Mouse (Mus musculus): ENCODE results near the gene Tpra1. TPM values are rescaled to one million over a fixed set of nuclear protein-coding genes. Genes with fewer than 3 reads are reported as not detected.

The Tpra1 gene
- polyA plus RNA-seq, 1 experiment from 2014 or later: 42.8 TPM

DNA sequence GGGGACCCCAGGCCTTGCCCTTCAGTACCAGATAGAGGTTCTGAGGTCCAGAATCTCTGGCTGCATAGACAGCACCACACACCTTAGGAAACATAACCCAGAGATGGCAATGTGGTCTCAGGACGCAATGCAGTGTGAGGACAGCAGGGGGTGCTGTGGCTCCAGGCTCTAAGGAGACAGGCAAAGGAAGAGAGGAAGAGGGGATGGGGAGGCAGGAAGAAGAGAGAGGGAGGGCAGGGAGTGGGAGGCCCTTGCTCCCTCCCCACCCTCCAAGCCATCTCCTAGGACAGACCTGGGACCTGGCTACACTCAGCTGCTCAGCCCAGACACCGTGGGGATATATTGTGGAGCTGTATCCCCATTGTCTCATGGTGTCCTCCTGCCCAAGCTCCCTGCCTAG is 25.5 kb downstream of the Tpra1 start:
- H3K27ac ChIP-seq (ENCODE audit: poor library complexity, severe bottlenecking): no peak overlapping the region
- H3K9ac ChIP-seq: no peak overlapping the region
- H3K4me2 ChIP-seq: no peak overlapping the region
- H3K4me3 ChIP-seq: no peak overlapping the region
- peaks cover 43% of the 10 kb centered on the region for H3K4me1 ChIP-seq (replicated peaks)
- no peaks in the 10 kb centered on the region for H3K36me3 ChIP-seq
- H3K27me3 ChIP-seq (replicated peaks): no peaks in the 10 kb centered on the region
- 10% methylated on average over 2 of the region's 2 CpGs for WGBS
- no peaks in the 10 kb centered on the region for H3K9me3 ChIP-seq (replicated peaks)
- peak; percentile 27; the same call in 1 of the 2 replicates for ATAC-seq (ENCODE audit: insufficient number of reproducible peaks, low FRiP score)

DNA sequence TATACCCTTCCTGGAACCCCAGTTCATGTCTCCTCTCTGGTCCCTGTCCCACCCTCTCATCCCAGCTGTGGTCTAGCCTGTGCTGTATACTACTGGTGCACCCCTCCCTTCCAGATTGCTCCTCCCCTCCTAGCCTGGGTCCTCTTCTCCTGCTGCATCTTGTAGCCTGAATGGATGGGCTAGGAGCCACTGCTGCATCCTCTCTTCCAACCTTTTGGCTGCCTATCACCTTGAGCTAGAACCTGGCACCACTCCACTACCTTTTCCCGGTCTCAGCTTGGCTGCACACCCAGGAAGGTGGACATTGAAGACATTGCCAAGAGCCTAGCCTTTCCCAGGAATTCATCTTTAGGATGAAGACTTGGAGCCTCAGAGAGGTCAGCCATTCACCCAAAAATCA is 26.0 kb downstream of the Tpra1 start:
- peak; percentile 7; the same call in 1 of the 2 replicates for ATAC-seq (ENCODE audit: insufficient number of reproducible peaks, low FRiP score)
- WGBS: 89% methylated on average over 1 of the region's 1 CpGs
- H3K4me1 ChIP-seq (replicated peaks): peaks cover 43% of the 10 kb centered on the region

DNA sequence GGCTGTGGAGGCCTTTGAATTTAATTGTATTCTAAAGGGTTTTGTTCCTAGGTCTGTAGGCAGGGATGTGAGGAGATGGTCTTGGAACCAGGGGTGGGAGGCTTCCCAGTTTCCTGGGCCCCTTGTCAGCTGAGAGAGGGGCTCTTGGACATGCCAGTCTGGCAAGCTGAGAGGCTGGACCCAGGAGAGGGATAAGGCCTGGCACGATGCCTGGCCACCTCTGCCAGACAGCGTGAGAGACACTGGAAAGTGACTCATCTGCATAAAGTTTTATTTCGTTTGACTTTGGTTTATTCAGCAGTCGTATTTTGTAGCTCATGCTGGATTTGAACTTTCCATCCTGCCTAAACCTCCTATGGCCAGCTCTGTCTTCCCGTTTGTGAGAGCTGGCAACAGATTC is 26.5 kb downstream of the Tpra1 start:
- Histone ChIP-seq H3K27ac (ENCODE audit: poor library complexity, severe bottlenecking) (no peak overlapping the region), H3K9ac (no peak overlapping the region), H3K9me3 (replicated peaks) (no peaks in the 10 kb centered on the region), H3K4me3 (no peak overlapping the region), H3K4me2 (no peak overlapping the region), H3K36me3 (no peaks in the 10 kb centered on the region), H3K4me1 (replicated peaks) (peaks cover 44% of the 10 kb centered on the region), H3K27me3 (replicated peaks) (no peaks in the 10 kb centered on the region; the same call in 1 of the 2 replicates)
- WGBS: 66% methylated on average over 5 of the region's 5 CpGs
- ATAC-seq (ENCODE audit: insufficient number of reproducible peaks, low FRiP score): no peak

More for the DNA sequence above, 26.0 kb downstream of the Tpra1 start:
- no peaks in the 10 kb centered on the region for H3K9me3 ChIP-seq (replicated peaks)
- no peak overlapping the region for H3K27ac ChIP-seq (ENCODE audit: poor library complexity, severe bottlenecking)
- H3K4me3 ChIP-seq: no peak overlapping the region
- H3K36me3 ChIP-seq: no peaks in the 10 kb centered on the region
- H3K27me3 ChIP-seq (replicated peaks): no peaks in the 10 kb centered on the region
- H3K4me2 ChIP-seq: no peak overlapping the region
- no peak overlapping the region for H3K9ac ChIP-seq

DNA sequence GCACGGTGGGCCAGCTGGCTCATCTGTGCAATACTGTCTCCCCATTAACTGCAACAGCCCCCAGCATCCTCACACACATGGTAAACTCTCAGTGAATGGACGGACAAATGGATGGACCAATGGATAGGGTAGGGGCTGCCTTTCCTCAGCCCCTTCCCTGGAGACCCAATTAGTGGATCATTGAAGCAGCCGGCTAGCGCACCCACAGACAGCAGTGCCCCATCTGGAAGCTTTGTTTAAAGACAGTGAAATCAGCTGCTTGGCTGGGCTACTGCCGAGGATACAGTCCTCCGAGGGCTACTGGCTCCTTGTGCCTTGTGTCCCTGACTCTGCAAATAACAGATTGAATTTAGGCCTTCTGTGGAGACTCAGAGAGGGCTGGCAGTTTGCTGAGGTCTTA is 27.4 kb downstream of the Tpra1 start:
- Histone ChIP-seq H3K27me3 (replicated peaks) (peaks cover under 1% of the 10 kb centered on the region; the same call in 1 of the 2 replicates), H3K27ac (ENCODE audit: poor library complexity, severe bottlenecking) (no peak overlapping the region), H3K4me2 (no peak overlapping the region), H3K9me3 (replicated peaks) (no peaks in the 10 kb centered on the region), H3K36me3 (no peaks in the 10 kb centered on the region), H3K9ac (no peak overlapping the region), H3K4me1 (replicated peaks) (peaks cover 46% of the 10 kb centered on the region), H3K4me3 (no peak overlapping the region)
- no peak for ATAC-seq (ENCODE audit: insufficient number of reproducible peaks, low FRiP score)
- 68% methylated on average over 6 of the region's 6 CpGs for WGBS

DNA sequence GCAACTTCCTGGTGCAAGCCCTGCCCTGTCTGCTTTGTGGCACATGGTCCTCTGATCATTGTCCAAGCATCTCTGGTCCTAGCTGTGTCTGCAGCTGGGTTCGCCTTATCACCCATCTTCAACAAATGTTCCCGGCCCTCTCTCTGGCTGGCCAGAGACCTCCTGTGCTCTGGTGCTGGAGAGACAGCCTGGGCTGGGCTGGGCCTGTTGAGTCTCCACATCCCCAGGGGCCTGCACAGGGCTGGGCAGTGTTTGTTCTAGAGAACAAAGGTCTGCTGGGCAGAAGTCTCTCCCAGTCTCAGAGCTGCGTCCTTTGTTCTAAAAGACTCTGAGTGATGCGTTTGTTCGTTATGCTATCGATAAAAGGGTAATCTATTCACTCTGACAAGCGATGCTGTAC is 28.0 kb downstream of the Tpra1 start:
- no peak for ATAC-seq (ENCODE audit: insufficient number of reproducible peaks, low FRiP score)
- no peak overlapping the region for H3K4me3 ChIP-seq
- H3K4me1 ChIP-seq (replicated peaks): peaks cover 46% of the 10 kb centered on the region
- H3K9ac ChIP-seq: no peak overlapping the region
- H3K27ac ChIP-seq (ENCODE audit: poor library complexity, severe bottlenecking): no peak overlapping the region
- no peaks in the 10 kb centered on the region for H3K9me3 ChIP-seq (replicated peaks)
- no peak overlapping the region for H3K4me2 ChIP-seq
- H3K27me3 ChIP-seq (replicated peaks): peaks cover 6% of the 10 kb centered on the region; the same call in 1 of the 2 replicates
- no peaks in the 10 kb centered on the region for H3K36me3 ChIP-seq
- WGBS: 60% methylated on average over 7 of the region's 7 CpGs

DNA sequence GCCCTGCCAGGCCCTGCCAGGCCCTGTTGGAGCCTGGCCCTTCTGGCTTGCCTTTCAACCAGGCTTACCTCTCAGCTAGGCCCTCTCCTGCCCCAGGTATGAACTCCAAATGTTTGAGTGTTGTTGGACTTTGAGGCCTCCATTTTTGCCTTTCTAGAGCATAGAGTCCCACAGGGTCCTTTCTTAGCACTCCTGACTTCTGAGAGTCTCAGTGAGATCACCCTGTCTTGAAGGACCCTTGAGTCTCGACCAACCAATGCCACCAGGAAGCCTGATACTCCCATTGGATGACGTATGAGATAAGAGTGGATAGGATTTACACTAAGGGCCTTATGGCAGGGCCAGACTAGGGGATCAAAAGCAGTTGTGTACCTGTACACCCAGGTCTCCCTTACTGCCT is 29.4 kb downstream of the Tpra1 start:
- Histone ChIP-seq H3K36me3 (no peaks in the 10 kb centered on the region), H3K4me3 (no peak overlapping the region), H3K4me2 (no peak overlapping the region), H3K27me3 (replicated peaks) (peaks cover 8% of the 10 kb centered on the region; the same call in 1 of the 2 replicates), H3K4me1 (replicated peaks) (peaks cover 44% of the 10 kb centered on the region), H3K9ac (no peak overlapping the region), H3K9me3 (replicated peaks) (no peaks in the 10 kb centered on the region), H3K27ac (ENCODE audit: poor library complexity, severe bottlenecking) (no peak overlapping the region)
- ATAC-seq (ENCODE audit: insufficient number of reproducible peaks, low FRiP score): no peak
- 49% methylated on average over 2 of the region's 2 CpGs for WGBS

DNA sequence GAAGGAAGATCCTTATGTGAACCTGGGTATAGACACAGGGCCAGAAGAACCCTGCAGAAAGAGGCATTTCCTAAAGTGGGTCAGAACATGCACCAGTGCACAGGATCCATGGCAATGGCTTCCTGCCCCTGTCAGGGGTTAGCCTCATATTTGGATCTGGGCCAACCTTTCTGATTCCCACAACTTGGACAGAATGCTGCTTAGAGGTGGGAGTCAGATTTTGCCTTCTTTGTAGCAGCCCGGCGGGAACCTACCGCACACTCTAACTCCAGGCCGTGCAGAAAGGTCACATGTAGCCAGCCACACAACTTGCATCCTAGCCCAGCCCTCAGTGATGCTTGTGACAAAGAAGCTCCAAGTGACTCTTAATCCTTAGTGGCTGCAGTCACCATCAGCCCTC is 32.1 kb downstream of the Tpra1 start:
- no peak overlapping the region for H3K9ac ChIP-seq
- H3K4me1 ChIP-seq (replicated peaks): peaks cover 54% of the 10 kb centered on the region
- no peak overlapping the region for H3K27ac ChIP-seq (ENCODE audit: poor library complexity, severe bottlenecking)
- WGBS: 41% methylated on average over 4 of the region's 4 CpGs
- no peaks in the 10 kb centered on the region for H3K36me3 ChIP-seq
- H3K4me2 ChIP-seq: no peak overlapping the region
- H3K27me3 ChIP-seq (replicated peaks): peaks cover 8% of the 10 kb centered on the region; the same call in 1 of the 2 replicates
- ATAC-seq (ENCODE audit: insufficient number of reproducible peaks, low FRiP score): no peak
- no peak overlapping the region for H3K4me3 ChIP-seq
- no peaks in the 10 kb centered on the region for H3K9me3 ChIP-seq (replicated peaks)

DNA sequence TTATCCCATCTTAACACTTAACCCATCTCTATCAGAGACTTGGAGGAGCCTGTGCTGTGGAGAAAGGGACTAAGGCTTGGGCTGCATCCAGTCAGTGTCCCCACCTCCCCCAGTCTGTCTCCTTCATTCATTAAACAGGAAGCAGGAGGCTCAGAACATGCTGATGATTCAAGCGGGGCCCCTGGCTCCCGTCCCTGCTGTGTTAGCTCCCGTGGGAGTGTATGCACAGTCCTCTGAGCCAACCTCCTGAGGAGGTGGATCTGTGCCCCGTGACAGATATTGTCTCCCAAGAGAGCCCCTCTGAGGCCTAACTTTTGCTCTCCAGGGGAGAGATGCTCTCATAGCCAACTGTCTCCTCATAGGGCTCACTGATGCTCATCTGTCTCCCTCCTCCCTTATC is 32.8 kb downstream of the Tpra1 start:
- H3K27ac ChIP-seq (ENCODE audit: poor library complexity, severe bottlenecking): no peak overlapping the region
- WGBS: 7% methylated on average over 4 of the region's 4 CpGs
- no peaks in the 10 kb centered on the region for H3K36me3 ChIP-seq
- 0 out of 2 replicates have a peak overlapping the region, but pooled peaks have one; percentile 5 for H3K9ac ChIP-seq
- H3K4me3 ChIP-seq: no peak overlapping the region
- H3K4me1 ChIP-seq (replicated peaks): peaks cover 60% of the 10 kb centered on the region
- H3K27me3 ChIP-seq (replicated peaks): peaks cover 8% of the 10 kb centered on the region; the same call in 1 of the 2 replicates
- no peak for ATAC-seq (ENCODE audit: insufficient number of reproducible peaks, low FRiP score)
- H3K9me3 ChIP-seq (replicated peaks): no peaks in the 10 kb centered on the region
- H3K4me2 ChIP-seq: no peak overlapping the region

DNA sequence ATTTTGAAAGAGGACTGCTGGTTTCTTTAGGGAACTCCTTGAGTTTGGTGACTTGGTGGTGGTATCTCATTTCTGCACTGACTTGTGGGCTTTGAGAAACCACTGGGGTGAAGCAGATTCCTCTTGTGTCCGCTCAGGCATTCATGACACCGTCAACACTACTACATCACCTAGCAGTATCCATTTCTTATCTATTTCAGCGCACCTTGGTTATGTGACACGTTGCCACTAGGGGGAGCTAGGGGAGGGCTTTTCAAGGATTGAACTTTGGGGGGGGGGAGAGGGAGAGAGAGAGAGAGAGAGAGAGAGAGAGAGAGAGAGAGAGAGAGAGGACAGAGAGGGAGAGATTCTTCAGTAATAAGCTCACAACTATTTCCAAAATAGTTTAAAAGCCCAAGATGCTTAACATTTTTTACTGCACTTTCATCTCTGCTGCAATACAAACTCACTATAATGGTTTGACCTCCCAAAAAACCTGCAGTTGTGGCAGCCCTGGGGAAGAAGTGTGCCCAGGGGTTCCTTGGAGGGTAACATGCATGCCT is 33.8 kb downstream of the Tpra1 start:
- Histone ChIP-seq H3K4me3 (no peak overlapping the region), H3K4me1 (replicated peaks) (peaks cover 64% of the 10 kb centered on the region), H3K4me2 (no peak overlapping the region), H3K9me3 (replicated peaks) (no peaks in the 10 kb centered on the region), H3K27ac (ENCODE audit: poor library complexity, severe bottlenecking) (no peak overlapping the region), H3K27me3 (replicated peaks) (peaks cover 8% of the 10 kb centered on the region; the same call in 1 of the 2 replicates), H3K9ac (no peak overlapping the region), H3K36me3 (no peaks in the 10 kb centered on the region)
- 5% methylated on average over 4 of the region's 4 CpGs for WGBS
- no peak for ATAC-seq (ENCODE audit: insufficient number of reproducible peaks, low FRiP score)

DNA sequence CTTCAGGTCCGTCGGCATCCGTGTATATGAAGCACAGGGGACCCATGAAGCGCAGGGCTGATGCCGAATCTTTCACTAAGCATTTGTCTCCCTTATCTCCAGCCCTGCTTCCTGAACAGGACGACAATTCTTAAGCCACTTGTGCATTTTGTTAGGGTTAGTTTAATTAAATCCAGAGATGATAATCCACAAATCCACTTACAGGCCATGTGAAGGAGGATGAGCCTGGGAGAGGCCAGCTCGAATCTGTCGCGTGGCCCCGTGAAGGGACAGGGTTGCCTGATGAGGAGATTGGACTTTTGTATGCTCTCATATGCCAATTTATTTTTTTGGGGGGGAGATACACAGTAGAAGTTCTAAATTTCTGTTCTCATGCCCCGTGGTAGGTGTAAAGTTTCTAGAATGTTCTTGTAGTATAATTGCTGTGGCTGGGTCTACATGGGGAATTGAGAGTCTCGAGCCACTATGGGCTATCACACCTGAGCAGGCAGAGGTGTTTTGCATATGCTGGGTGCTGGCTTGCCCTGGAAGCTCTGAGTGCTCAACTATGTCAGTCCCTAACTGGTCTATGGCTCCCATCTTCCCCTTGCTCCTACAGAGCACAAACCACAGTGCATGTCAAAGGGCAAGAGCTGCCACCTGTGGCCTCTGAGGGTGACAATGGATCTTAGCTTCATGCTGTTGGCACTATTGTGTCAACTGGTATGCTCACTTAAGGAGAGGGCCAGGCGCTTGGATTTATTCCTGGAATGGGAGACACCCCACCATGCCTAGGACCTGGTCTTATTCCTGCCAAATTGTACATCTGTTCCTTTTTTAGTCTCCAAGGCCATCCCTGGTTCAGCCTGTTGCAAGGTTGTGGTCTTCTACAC is 34.5 kb downstream of the Tpra1 start:
- H3K27me3 ChIP-seq (replicated peaks): peaks cover 8% of the 10 kb centered on the region; the same call in 1 of the 2 replicates

DNA sequence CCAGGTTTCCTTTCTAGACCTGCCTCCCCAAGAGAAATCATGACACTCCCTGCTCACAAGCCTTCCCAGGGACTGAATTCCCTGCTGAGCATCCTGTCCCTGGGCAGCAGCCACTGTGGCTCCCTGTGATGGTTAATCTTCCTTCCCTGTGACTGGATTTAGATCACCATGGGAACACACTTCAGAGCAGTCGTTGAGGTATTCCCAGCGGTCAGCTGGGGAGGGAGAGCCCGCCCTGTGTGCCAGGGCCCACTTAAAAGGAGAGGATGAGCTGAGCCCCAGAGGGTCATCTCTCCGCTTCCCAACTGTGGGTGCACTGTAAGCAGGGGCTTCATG is 35.1 kb downstream of the Tpra1 start:
- Histone ChIP-seq H3K4me1 (replicated peaks) (peaks cover 77% of the 10 kb centered on the region), H3K27me3 (replicated peaks) (peaks cover 8% of the 10 kb centered on the region; the same call in 1 of the 2 replicates), H3K9ac (no peak overlapping the region), H3K4me2 (no peak overlapping the region), H3K4me3 (no peak overlapping the region), H3K36me3 (no peaks in the 10 kb centered on the region), H3K9me3 (replicated peaks) (no peaks in the 10 kb centered on the region), H3K27ac (ENCODE audit: poor library complexity, severe bottlenecking) (no peak overlapping the region)
- 40% methylated on average over 4 of the region's 4 CpGs for WGBS
- no peak for ATAC-seq (ENCODE audit: insufficient number of reproducible peaks, low FRiP score)

More for the DNA sequence above, 34.5 kb downstream of the Tpra1 start:
- Histone ChIP-seq H3K27ac (ENCODE audit: poor library complexity, severe bottlenecking) (no peak overlapping the region), H3K4me3 (no peak overlapping the region), H3K36me3 (no peaks in the 10 kb centered on the region), H3K4me2 (no peak overlapping the region), H3K4me1 (replicated peaks) (peaks cover 71% of the 10 kb centered on the region), H3K9ac (no peak overlapping the region), H3K9me3 (replicated peaks) (no peaks in the 10 kb centered on the region)
- no peak for ATAC-seq (ENCODE audit: insufficient number of reproducible peaks, low FRiP score)
- WGBS: 56% methylated on average over 13 of the region's 13 CpGs

All from heart, embryonic 12.5 days (tissue).